Mouse (Mus musculus) heart, embryonic 13.5 days (tissue): Measurements from ENCODE around the gene E330017A01Rik. TPM values are rescaled to one million over a fixed set of nuclear protein-coding genes. Genes with fewer than 3 reads are reported as not detected.

ENCODE experiments used
- ATAC-seq: fragments of 200-750 bp; cut with Nextera tagmentation; 2 replicates; pipeline ENCODE4 v1.8.0; 2017; ENCODE audit warnings: moderate TSS enrichment; ENCODE audit not compliant: insufficient number of reproducible peaks, low FRiP score, low TSS enrichment; ENCODE audit errors: extremely low read depth
- H3K27ac ChIP-seq: fragments of 300-500 bp; sonication (generic); replicated peaks from 2 replicates; pipeline ENCODE4 v1.5.1; 2015; ENCODE audit warnings: moderate library complexity, mild to moderate bottlenecking, inconsistent platforms
- H3K27me3 ChIP-seq: fragments of 300-500 bp; sonication (generic); replicated peaks from 2 replicates; pipeline ENCODE4 v1.6.1; 2015; ENCODE audit warnings: mild to moderate bottlenecking, inconsistent platforms
- H3K36me3 ChIP-seq: fragments of 300-500 bp; sonication (generic); 2 replicates; pipeline ENCODE4 v1.6.1; 2015; ENCODE audit warnings: mild to moderate bottlenecking, inconsistent platforms
- H3K4me1 ChIP-seq: fragments of 300-500 bp; sonication (generic); 2 replicates; pipeline ENCODE4 v1.6.1; 2015; ENCODE audit warnings: inconsistent platforms
- H3K4me2 ChIP-seq: fragments of 300-500 bp; sonication (generic); 2 replicates; pipeline ENCODE4 v1.6.1; 2015; ENCODE audit warnings: inconsistent platforms, mild to moderate bottlenecking, moderate library complexity
- H3K4me3 ChIP-seq: fragments of 300-500 bp; sonication (generic); 2 replicates; pipeline ENCODE4 v1.5.1; 2015; ENCODE audit warnings: moderate library complexity, mild to moderate bottlenecking, inconsistent platforms
- H3K9ac ChIP-seq: fragments of 300-500 bp; sonication (generic); 2 replicates; pipeline ENCODE4 v1.6.1; 2015; ENCODE audit warnings: inconsistent platforms, mild to moderate bottlenecking, moderate library complexity
- H3K9me3 ChIP-seq: fragments of 300-500 bp; sonication (generic); 2 replicates; pipeline ENCODE4 v1.6.1; 2016; ENCODE audit warnings: inconsistent platforms
- polyA plus RNA-seq: library from polyadenylated mRNA; unstranded; fragments of >200 nt; fragmentation: Nextera tagmentation; extraction: Ambion mirVana; gene quantifications from 2 replicates; pipeline ENCODE4 v1.2.1, GENCODE M21; 2015

Gene E330017A01Rik
- polyA plus RNA-seq, 1 experiment from 2014 or later: not detected

GRCm38 (mm10) chr16:58589444-58589843, 49.1 kb downstream of the E330017A01Rik start:
- no peak overlapping the region for H3K9ac ChIP-seq
- H3K27me3 ChIP-seq: no peaks in the 10 kb centered on the region
- H3K36me3 ChIP-seq: no peaks in the 10 kb centered on the region
- no peak overlapping the region for H3K27ac ChIP-seq
- no peaks in the 10 kb centered on the region for H3K4me1 ChIP-seq
- no peak for ATAC-seq
- H3K4me2 ChIP-seq: no peak overlapping the region
- no peak overlapping the region for H3K4me3 ChIP-seq
- H3K9me3 ChIP-seq: peaks cover 5% of the 10 kb centered on the region; the same call in 1 of the 2 replicates

Other genes starting within 250 kb of the E330017A01Rik start
- 8.0 and 8.5 TPM in 2 replicates for gene Dcbld2, start 230.3 kb downstream of the E330017A01Rik start, polyA plus RNA-seq
- 13.8 and 16.0 TPM in 2 replicates for gene St3gal6, start 114.5 kb downstream of the E330017A01Rik start, polyA plus RNA-seq
- gene Gm813, start 21.8 kb downstream of the E330017A01Rik start, polyA plus RNA-seq: not detected in 2 replicates
- gene Cpox, start 31.6 kb upstream of the E330017A01Rik start, polyA plus RNA-seq: 26.9 and 37.8 TPM in 2 replicates
- gene Gpr15, start 80.3 kb upstream of the E330017A01Rik start, polyA plus RNA-seq: not detected in 2 replicates
- gene Cldnd1, start 89.2 kb upstream of the E330017A01Rik start, polyA plus RNA-seq: 96.1 and 103 TPM in 2 replicates
- not detected in 2 replicates for gene Olfr172, start 124.4 kb upstream of the E330017A01Rik start, polyA plus RNA-seq
- gene Olfr173, start 161.5 kb upstream of the E330017A01Rik start, polyA plus RNA-seq: not detected in 2 replicates
- gene Olfr175-ps1, start 188.0 kb upstream of the E330017A01Rik start, polyA plus RNA-seq: not detected in 2 replicates
- not detected in 2 replicates for gene Olfr177, start 236.0 kb upstream of the E330017A01Rik start, polyA plus RNA-seq